Mouse (Mus musculus) midbrain, embryonic 14.5 days (tissue): ENCODE results near the gene Slc9a6. TPM values are rescaled to one million over a fixed set of nuclear protein-coding genes. Genes with fewer than 3 reads are reported as not detected.
A peak's percentile ranks its signal among the peaks of the same experiment; 100 is the strongest.

ENCODE experiments used
- ATAC-seq: fragments of 200-750 bp; cut with Nextera tagmentation; 2 replicates; pipeline ENCODE4 v1.8.0; 2017; ENCODE audit warnings: moderate number of reproducible peaks, moderate library complexity; ENCODE audit not compliant: low FRiP score, low TSS enrichment
- DNase-seq: peaks from one replicate; pipeline ENCODE4 v3.0.0-alpha.2; 2015
- H3K27ac ChIP-seq: fragments of 300-500 bp; sonication (generic); replicated peaks from 2 replicates; pipeline ENCODE4 v1.5.1; 2014; ENCODE audit warnings: mild to moderate bottlenecking, low read depth, low read length, moderate library complexity
- H3K27me3 ChIP-seq: fragments of 300-500 bp; sonication (generic); 2 replicates; pipeline ENCODE4 v1.6.1; 2014; ENCODE audit warnings: low read length, control low read depth, mixed read lengths; ENCODE audit not compliant: control insufficient read depth, insufficient read depth
- H3K36me3 ChIP-seq: fragments of 300-500 bp; sonication (generic); 2 replicates; pipeline ENCODE4 v1.6.1; 2014; ENCODE audit warnings: low read length, control low read depth; ENCODE audit not compliant: control insufficient read depth, insufficient read depth
- H3K4me1 ChIP-seq: fragments of 300-500 bp; sonication (generic); 2 replicates; pipeline ENCODE4 v1.6.1; 2014; ENCODE audit warnings: mild to moderate bottlenecking, antibody characterized with exemption, low read length, control low read depth; ENCODE audit not compliant: control insufficient read depth, insufficient read depth
- H3K4me2 ChIP-seq: fragments of 300-500 bp; sonication (generic); 2 replicates; pipeline ENCODE4 v1.6.1; 2014; ENCODE audit warnings: mild to moderate bottlenecking, low read length, moderate library complexity
- H3K4me3 ChIP-seq: fragments of 300-500 bp; sonication (generic); replicated peaks from 2 replicates; pipeline ENCODE4 v1.5.1; 2014; ENCODE audit warnings: low read depth, low read length
- H3K9ac ChIP-seq: fragments of 300-500 bp; sonication (generic); replicated peaks from 2 replicates; pipeline ENCODE4 v1.6.1; 2014; ENCODE audit warnings: mild to moderate bottlenecking, low read length, moderate library complexity
- H3K9me3 ChIP-seq: fragments of 300-500 bp; sonication (generic); 2 replicates; pipeline ENCODE4 v1.6.1; 2016; ENCODE audit warnings: low read length, control low read depth, mixed read lengths; ENCODE audit not compliant: control insufficient read depth
- WGBS: fragments of 180-500 bp; shearing (Covaris S2); extraction: QIAGEN DNeasy Blood & Tissue Kit; methylation state at CpG from one replicate; pipeline ENCODE4 v1.1.7; 2014; 5-methylcytosine and 5-hydroxymethylcytosine counted together
- polyA plus RNA-seq: library from polyadenylated mRNA; unstranded; fragments of >200 nt; fragmentation: Nextera tagmentation; extraction: Ambion mirVana; gene quantifications from 2 replicates; pipeline ENCODE4 v1.2.1, GENCODE M21; 2014

Slc9a6 gene
- 48.7 and 55.1 TPM in 2 replicates for polyA plus RNA-seq

DNA sequence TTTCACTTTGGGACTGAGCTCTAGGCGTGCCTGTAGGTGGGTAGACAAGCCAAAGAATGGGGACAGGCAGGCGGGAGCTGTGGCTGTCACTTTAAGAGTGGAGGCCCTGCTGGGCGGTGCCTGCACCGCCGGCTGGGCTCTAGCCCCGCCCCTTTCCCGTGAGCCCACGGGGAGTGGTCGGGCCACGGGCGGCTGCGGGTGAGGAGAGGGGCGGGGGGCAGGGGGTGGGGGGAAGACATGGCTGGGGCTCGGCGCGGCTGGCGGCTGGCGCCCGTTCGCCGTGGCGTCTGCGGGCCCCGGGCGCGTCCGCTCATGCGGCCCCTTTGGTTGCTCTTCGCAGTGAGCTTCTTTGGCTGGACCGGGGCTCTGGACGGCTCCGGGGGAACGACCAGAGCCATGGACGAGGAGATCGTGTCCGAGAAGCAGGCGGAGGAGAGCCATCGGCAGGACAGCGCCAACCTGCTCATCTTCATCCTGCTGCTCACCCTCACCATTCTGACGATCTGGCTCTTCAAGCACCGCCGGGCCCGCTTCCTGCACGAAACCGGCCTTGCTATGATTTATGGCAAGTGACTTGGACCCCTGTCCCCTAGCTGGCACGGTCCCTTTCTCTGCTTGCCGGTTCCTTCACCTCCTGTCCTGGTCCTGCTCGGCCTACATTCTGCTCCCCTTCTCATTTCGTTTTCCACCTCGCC is at the start of gene Slc9a6:
TSS of gene Slc9a6 (plus strand) at position 135 of the 695 bp plus-strand sequence.
- Histone ChIP-seq H3K9ac (peak within 1 kb of the TSS; percentile 70), H3K27me3 (no peaks in the 10 kb centered on the region), H3K4me3 (peak within 1 kb of the TSS; percentile 51), H3K4me2 (peak within 1 kb of the TSS; percentile 57), H3K4me1 (0 out of 2 replicates have a peak, but pooled peaks cover 9% of the 10 kb centered on the region), H3K27ac (peak within 1 kb of the TSS; percentile 87), H3K9me3 (no peaks in the 10 kb centered on the region), H3K36me3 (no peaks in the 10 kb centered on the region)
- ATAC-seq: peak; percentile 96
- 18% methylated on average over 48 of the region's 50 CpGs for WGBS
- peak; percentile 91 for DNase-seq

DNA sequence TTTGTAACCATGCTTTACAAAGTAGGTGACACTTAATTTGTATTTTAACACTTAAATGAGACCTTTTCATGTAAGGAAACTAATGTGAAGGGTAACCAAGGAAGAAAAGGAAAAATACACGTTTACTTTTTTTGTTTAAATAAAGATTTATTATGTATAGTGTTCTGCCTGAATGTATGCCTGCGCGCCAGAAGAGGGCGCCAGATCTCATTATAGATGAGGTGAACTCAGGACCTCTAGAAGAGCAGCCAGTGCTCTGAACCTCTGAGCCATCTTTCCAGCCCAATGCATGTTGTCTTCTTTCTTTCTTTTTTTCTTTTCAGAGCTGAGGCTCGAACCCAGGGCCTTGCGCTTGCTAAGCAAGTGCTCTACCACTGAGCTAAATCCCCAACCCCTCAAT is 37.1 kb upstream of the Slc9a6 start:
- H3K36me3 ChIP-seq: no peaks in the 10 kb centered on the region
- H3K9ac ChIP-seq: no peak overlapping the region
- no peaks in the 10 kb centered on the region for H3K9me3 ChIP-seq
- 22% methylated on average over 6 of the region's 6 CpGs for WGBS
- H3K4me2 ChIP-seq: no peak overlapping the region
- H3K27me3 ChIP-seq: no peaks in the 10 kb centered on the region
- H3K27ac ChIP-seq: no peak overlapping the region
- H3K4me3 ChIP-seq: no peak overlapping the region
- H3K4me1 ChIP-seq: no peaks in the 10 kb centered on the region
- ATAC-seq: no peak
- DNase-seq: peak; percentile 17

DNA sequence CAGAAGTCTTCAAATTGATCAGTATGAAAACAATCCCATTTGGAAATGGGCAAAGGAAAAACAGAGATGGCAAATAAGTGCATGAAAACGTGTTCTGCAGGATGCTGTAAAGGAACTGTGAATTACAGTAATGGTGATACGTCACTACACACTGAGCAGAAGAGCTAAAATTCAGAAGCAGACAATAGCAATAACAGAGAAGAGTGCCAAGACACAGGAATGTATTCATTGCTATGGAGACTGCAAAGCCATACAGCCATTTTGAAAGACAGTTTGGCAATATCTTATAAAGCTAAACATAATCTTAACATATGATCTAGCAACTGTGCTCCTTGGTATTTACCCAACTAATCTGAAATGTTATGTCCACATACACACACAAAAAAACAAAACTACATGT is 31.4 kb upstream of the Slc9a6 start:
- Histone ChIP-seq H3K9me3 (no peaks in the 10 kb centered on the region), H3K4me1 (no peaks in the 10 kb centered on the region), H3K4me3 (no peak overlapping the region), H3K27me3 (no peaks in the 10 kb centered on the region), H3K36me3 (no peaks in the 10 kb centered on the region), H3K4me2 (no peak overlapping the region), H3K27ac (no peak overlapping the region), H3K9ac (no peak overlapping the region)
- 84% methylated on average over 2 of the region's 2 CpGs for WGBS
- DNase-seq (no peak), ATAC-seq (no peak)

DNA sequence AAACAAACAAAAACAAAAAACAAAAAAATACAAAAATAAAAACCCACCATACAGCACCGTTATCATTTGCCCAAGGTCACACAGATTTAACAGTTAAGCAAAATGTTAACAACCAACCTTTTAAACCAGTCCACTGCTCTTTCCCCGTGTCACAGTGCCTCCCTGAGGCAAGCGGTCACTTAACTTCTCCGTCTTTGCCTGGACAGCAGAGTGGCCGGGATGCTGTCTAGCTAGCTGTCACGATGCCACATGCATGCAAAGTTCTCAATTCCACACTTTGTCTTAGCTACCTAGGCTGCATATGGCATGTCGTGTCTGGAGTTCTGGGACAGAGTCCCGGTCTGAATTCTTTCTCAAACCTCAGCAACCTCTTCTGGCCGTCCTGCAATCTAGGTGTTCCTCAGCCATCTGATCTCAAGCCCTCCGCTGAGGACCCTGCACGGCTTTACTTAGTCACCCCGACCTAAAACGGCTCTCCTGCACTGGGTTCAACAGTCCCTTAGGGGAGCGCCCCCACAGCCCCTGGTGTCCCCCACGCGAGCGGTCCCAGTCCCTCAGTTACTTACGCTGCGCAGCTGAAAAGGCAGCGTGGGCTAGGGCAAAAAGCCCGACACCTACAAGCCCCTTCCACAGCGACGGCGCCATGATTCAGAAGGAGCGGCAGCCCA is 12.2 kb upstream of the Slc9a6 start:
- H3K9ac ChIP-seq: peak overlapping the region; percentile 66
- H3K4me1 ChIP-seq: peaks cover 4% of the 10 kb centered on the region; the same call in 1 of the 2 replicates

DNA sequence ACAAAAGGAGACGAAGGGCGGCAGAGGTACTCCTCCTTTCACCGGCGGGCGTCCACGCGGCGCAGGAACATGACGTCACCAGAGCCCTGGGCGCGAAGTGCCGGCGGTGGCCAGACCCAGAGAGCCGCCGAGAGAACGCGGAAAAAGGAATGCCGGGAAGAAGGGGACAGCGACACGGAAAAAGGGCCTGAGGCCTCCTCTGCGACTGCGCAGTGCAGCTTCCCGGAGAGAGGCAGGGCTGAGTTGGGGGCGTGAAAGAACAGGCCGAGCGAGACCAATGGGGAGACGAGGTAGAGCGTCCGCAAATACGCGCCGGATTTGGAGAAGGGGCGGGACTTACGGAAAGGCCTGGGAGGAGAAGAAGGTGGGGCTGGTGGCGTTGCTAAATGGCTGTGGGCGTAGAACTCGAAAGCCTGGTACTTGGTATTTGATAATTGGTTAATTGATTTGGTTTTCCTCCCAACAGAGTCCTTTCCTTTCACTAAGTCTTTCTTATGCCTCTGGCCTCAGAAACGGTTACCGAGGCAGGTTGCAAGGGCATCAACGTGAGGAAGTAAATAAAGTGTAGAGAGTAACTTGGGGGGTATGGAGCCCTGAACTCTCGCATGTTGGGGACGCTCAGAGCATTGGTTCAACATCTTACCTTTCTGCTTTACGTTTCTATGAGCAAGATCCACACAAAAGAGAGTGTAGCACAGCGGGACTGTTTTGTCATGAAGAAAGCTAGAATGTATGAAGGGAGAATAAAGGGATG is 11.5 kb upstream of the Slc9a6 start, which contains the start of gene Mmgt1:
TSS of gene Mmgt1 (minus strand) at position 183 of the 754 bp plus-strand sequence.
- peak within 1 kb of the TSS; percentile 66 for H3K27ac ChIP-seq
- peak within 1 kb of the TSS; percentile 56 for H3K4me2 ChIP-seq
- peak within 1 kb of the TSS; percentile 57 for H3K4me3 ChIP-seq
- H3K4me1 ChIP-seq: peaks cover 4% of the 10 kb centered on the region; the same call in 1 of the 2 replicates
- H3K27me3 ChIP-seq: no peaks in the 10 kb centered on the region
- ATAC-seq: peak; percentile 99
- 16% methylated on average over 43 of the region's 44 CpGs for WGBS
- no peaks in the 10 kb centered on the region; the same call in 1 of the 2 replicates for H3K36me3 ChIP-seq
- no peaks in the 10 kb centered on the region for H3K9me3 ChIP-seq
- DNase-seq: peak; percentile 95
- H3K9ac ChIP-seq: peak within 1 kb of the TSS; percentile 66

More for the DNA sequence above, 12.2 kb upstream of the Slc9a6 start:
- Histone ChIP-seq H3K9me3 (no peaks in the 10 kb centered on the region), H3K27me3 (no peaks in the 10 kb centered on the region), H3K4me2 (peak overlapping the region; percentile 56), H3K4me3 (peak overlapping the region; percentile 57), H3K27ac (peak overlapping the region; percentile 66), H3K36me3 (no peaks in the 10 kb centered on the region; the same call in 1 of the 2 replicates)
- DNase-seq: peak; percentile 23
- no peak; the same call in 1 of the 2 replicates for ATAC-seq
- 20% methylated on average over 25 of the region's 25 CpGs for WGBS

DNA sequence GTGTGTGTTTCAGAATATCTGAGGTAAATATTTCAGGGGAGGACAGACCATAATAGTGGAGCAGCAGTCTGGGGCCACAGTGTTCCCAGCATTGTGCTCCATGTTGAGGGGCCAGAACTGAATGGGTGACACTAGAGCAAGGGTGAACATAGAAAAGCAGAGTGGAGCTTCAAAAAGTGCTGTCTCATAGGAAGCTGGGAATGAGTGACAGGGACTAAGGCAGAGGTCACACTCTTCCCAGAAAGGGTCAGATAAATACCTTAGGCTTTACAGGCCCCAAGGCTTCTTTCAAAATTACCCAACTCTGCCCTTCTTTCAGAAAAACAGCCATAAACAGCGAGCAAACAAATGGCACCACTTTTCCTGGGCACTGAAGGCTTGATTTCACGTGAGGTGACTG is 3.0 kb upstream of the Slc9a6 start:
- Histone ChIP-seq H3K27ac (no peak overlapping the region), H3K9me3 (no peaks in the 10 kb centered on the region), H3K27me3 (no peaks in the 10 kb centered on the region), H3K4me3 (no peak overlapping the region), H3K9ac (no peak overlapping the region), H3K36me3 (no peaks in the 10 kb centered on the region), H3K4me1 (0 out of 2 replicates have a peak, but pooled peaks cover 4% of the 10 kb centered on the region), H3K4me2 (no peak overlapping the region)
- WGBS: 55% methylated on average over 2 of the region's 2 CpGs
- DNase-seq (no peak), ATAC-seq (no peak)

DNA sequence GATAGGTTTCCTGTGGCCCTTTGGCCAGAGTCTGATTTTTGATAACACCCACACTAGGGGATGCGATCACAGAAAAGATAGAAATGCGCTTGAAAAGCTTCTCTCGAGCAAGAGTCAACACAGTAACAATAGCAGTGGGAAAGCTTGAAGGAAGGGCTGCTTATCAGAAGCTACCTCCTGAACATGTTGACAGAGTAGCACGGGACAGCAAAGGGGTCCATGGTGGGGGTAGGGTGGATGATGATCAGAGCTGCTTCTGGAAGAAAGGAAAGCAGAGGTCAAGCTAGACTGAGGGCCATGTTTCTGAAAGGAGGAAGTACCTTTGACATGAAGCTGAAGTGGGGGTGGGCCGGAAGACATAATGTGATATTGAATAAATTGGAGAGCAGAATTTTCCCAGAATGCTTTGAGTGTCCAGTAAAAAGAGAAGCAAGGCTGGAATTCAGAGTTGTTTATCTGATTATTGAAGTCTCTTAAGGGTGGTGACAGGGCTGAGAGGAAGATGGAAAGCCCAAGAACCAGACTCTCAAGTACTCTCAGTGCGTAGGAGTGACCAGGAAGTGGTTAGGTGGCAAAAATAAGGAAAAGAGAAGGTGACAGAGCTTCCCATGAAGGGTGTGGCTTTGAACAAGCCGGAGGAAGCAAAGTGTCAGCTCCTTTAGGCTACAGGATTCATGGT is 2.4 kb upstream of the Slc9a6 start:
- Histone ChIP-seq H3K9ac (no peak overlapping the region), H3K4me2 (no peak overlapping the region), H3K27ac (no peak overlapping the region), H3K27me3 (no peaks in the 10 kb centered on the region), H3K9me3 (no peaks in the 10 kb centered on the region), H3K36me3 (no peaks in the 10 kb centered on the region), H3K4me3 (no peak overlapping the region), H3K4me1 (0 out of 2 replicates have a peak, but pooled peaks cover 9% of the 10 kb centered on the region)
- no peak for DNase-seq
- WGBS: 81% methylated on average over 7 of the region's 7 CpGs
- no peak for ATAC-seq

DNA sequence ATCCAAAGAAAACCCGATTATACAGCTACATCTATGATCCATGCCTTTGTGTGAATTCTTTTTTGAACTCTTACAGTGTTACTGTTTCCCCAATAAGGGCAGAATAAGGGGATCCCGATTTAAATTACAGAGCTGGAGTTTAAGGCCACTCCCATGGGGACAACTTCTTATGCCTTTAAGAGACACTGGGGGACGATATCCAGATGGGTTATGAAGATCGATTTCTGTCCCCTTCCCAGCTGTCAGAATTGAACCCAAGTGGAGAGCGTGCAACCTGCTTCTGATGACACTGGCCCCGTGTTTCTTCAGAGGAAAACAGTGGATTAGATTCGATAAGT is 303 bp upstream of the Slc9a6 start:
- ATAC-seq: peak; percentile 10

More for the DNA sequence above, 303 bp upstream of the Slc9a6 start:
- H3K4me3 ChIP-seq: peak overlapping the region; percentile 51
- H3K4me2 ChIP-seq: peak overlapping the region; percentile 48
- 27% methylated on average over 7 of the region's 7 CpGs for WGBS
- H3K4me1 ChIP-seq: 0 out of 2 replicates have a peak, but pooled peaks cover 9% of the 10 kb centered on the region
- DNase-seq: no peak
- H3K27me3 ChIP-seq: no peaks in the 10 kb centered on the region
- H3K9me3 ChIP-seq: no peaks in the 10 kb centered on the region
- H3K27ac ChIP-seq: peak overlapping the region; percentile 87
- no peaks in the 10 kb centered on the region for H3K36me3 ChIP-seq
- peak overlapping the region; percentile 70; the same call in 1 of the 2 replicates for H3K9ac ChIP-seq
